Mouse (Mus musculus): ENCODE results near the gene Magt1. TPM values are rescaled to one million over a fixed set of nuclear protein-coding genes. Genes with fewer than 3 reads are reported as not detected.
A peak's percentile ranks its signal among the peaks of the same experiment; 100 is the strongest.
"Not testable (repeated sequence)": the region's sequence is repeated elsewhere in the genome, so short reads cannot be mapped to it uniquely, and the experiment has no call there.

Gene Magt1
- polyA plus RNA-seq, 1 experiment from 2014 or later: 35.4 TPM

- Histone ChIP-seq H3K9me3 (replicated peaks) (no peaks in the 10 kb centered on the region), H3K9ac (0 out of 2 replicates have a peak overlapping the region, but pooled peaks have one; percentile 31), H3K27me3 (replicated peaks) (no peaks in the 10 kb centered on the region), H3K36me3 (peaks cover 36% of the 10 kb centered on the region), H3K4me2 (peak overlapping the region; percentile 56), H3K4me3 (peak overlapping the region; percentile 69; the same call in 1 of the 2 replicates), H3K27ac (no peak overlapping the region), H3K4me1 (peaks cover 10% of the 10 kb centered on the region)
- ATAC-seq: no peak
- WGBS (ENCODE audit: insufficient replicate concordance): 77% methylated on average over 4 of the region's 4 CpGs
Observed at GRCm38 (mm10) chrX:106017516-106017915, 5.8 kb upstream of the Magt1 start.

- Histone ChIP-seq H3K27me3 (replicated peaks) (no peaks in the 10 kb centered on the region), H3K9me3 (replicated peaks) (no peaks in the 10 kb centered on the region), H3K27ac (no peak overlapping the region), H3K36me3 (peaks cover 35% of the 10 kb centered on the region), H3K4me2 (peak overlapping the region; percentile 56), H3K4me3 (peak overlapping the region; percentile 69), H3K4me1 (peaks cover 10% of the 10 kb centered on the region), H3K9ac (peak overlapping the region; percentile 31; the same call in 1 of the 2 replicates)
- no peak for ATAC-seq
- 72% methylated on average over 3 of the region's 3 CpGs for WGBS (ENCODE audit: insufficient replicate concordance)
Observed at GRCm38 (mm10) chrX:106017102-106017501, 5.4 kb upstream of the Magt1 start.

- H3K27me3 ChIP-seq (replicated peaks): no peaks in the 10 kb centered on the region
Observed at GRCm38 (mm10) chrX:106015571-106016322, 4.0 kb upstream of the Magt1 start, which contains the start of gene Cox7b. Gene Cox7b, plus strand, starts transcription at chrX:106015700.

GRCm38 (mm10) chrX:106014741-106015377 lies 3.2 kb upstream of the Magt1 start:
- H3K4me3 ChIP-seq: peak overlapping the region; percentile 69; the same call in 1 of the 2 replicates
- H3K4me2 ChIP-seq: peak overlapping the region; percentile 56
- peak overlapping the region; percentile 85 for H3K27ac ChIP-seq

More at GRCm38 (mm10) chrX:106015571-106016322, 4.0 kb upstream of the Magt1 start, which contains the start of gene Cox7b:
- Histone ChIP-seq H3K27ac (peak within 1 kb of the TSS; percentile 85), H3K4me1 (peaks cover 10% of the 10 kb centered on the region), H3K36me3 (peaks cover 24% of the 10 kb centered on the region), H3K4me3 (peak within 1 kb of the TSS; percentile 69), H3K9me3 (replicated peaks) (no peaks in the 10 kb centered on the region), H3K4me2 (peak within 1 kb of the TSS; percentile 56), H3K9ac (peak within 1 kb of the TSS; percentile 68)
- peak; percentile 29 for ATAC-seq
- 7% methylated on average over 26 of the region's 26 CpGs for WGBS (ENCODE audit: insufficient replicate concordance)

GRCm38 (mm10) chrX:106013217-106013616 lies 1.5 kb upstream of the Magt1 start:
- Histone ChIP-seq H3K27me3 (replicated peaks) (no peaks in the 10 kb centered on the region), H3K4me1 (peaks cover 25% of the 10 kb centered on the region), H3K4me2 (no peak overlapping the region), H3K4me3 (no peak overlapping the region), H3K27ac (no peak overlapping the region), H3K9me3 (replicated peaks) (no peaks in the 10 kb centered on the region), H3K9ac (no peak overlapping the region), H3K36me3 (peaks cover 5% of the 10 kb centered on the region; the same call in 1 of the 2 replicates)
- ATAC-seq: no peak
- WGBS (ENCODE audit: insufficient replicate concordance): 18% methylated on average over 2 of the region's 2 CpGs

More at GRCm38 (mm10) chrX:106014741-106015377, 3.2 kb upstream of the Magt1 start:
- not testable (repeated sequence) for H3K9me3 ChIP-seq (replicated peaks); ATAC-seq; H3K27me3 ChIP-seq (replicated peaks)
- 0 out of 2 replicates have a peak overlapping the region, but pooled peaks have one; percentile 68 for H3K9ac ChIP-seq
- 52% methylated on average over 2 of the region's 2 CpGs for WGBS (ENCODE audit: insufficient replicate concordance)
- H3K36me3 ChIP-seq: peaks cover 16% of the 10 kb centered on the region
- H3K4me1 ChIP-seq: peaks cover 16% of the 10 kb centered on the region

- Histone ChIP-seq H3K9me3 (replicated peaks) (no peaks in the 10 kb centered on the region), H3K4me1 (peaks cover 25% of the 10 kb centered on the region), H3K36me3 (peaks cover 4% of the 10 kb centered on the region; the same call in 1 of the 2 replicates), H3K4me2 (peak overlapping the region; percentile 70), H3K4me3 (peak overlapping the region; percentile 46), H3K27ac (peak overlapping the region; percentile 77), H3K27me3 (replicated peaks) (no peaks in the 10 kb centered on the region), H3K9ac (peak overlapping the region; percentile 60)
- ATAC-seq: no peak
- WGBS (ENCODE audit: insufficient replicate concordance): 43% methylated on average over 3 of the region's 3 CpGs
Observed at GRCm38 (mm10) chrX:106012559-106012958, 853 bp upstream of the Magt1 start.

- H3K27ac ChIP-seq: peak overlapping the region; percentile 90
- H3K4me2 ChIP-seq: peak overlapping the region; percentile 68
Observed at GRCm38 (mm10) chrX:106010762-106011161, 944 bp downstream of the Magt1 start.

GRCm38 (mm10) chrX:106001605-106002004 lies 10.1 kb downstream of the Magt1 start:
- H3K4me3 ChIP-seq: no peak overlapping the region
- H3K4me2 ChIP-seq: no peak overlapping the region
- peaks cover 15% of the 10 kb centered on the region; the same call in 1 of the 2 replicates for H3K36me3 ChIP-seq
- H3K27me3 ChIP-seq (replicated peaks): no peaks in the 10 kb centered on the region
- H3K9ac ChIP-seq: no peak overlapping the region
- H3K9me3 ChIP-seq (replicated peaks): no peaks in the 10 kb centered on the region
- 72% methylated on average over 1 of the region's 1 CpGs for WGBS (ENCODE audit: insufficient replicate concordance)
- H3K27ac ChIP-seq: no peak overlapping the region
- H3K4me1 ChIP-seq: peaks cover 7% of the 10 kb centered on the region; the same call in 1 of the 2 replicates
- ATAC-seq: no peak

More at GRCm38 (mm10) chrX:106010762-106011161, 944 bp downstream of the Magt1 start:
- H3K9me3 ChIP-seq (replicated peaks): no peaks in the 10 kb centered on the region
- H3K27me3 ChIP-seq (replicated peaks): no peaks in the 10 kb centered on the region
- 23% methylated on average over 3 of the region's 3 CpGs for WGBS (ENCODE audit: insufficient replicate concordance)
- ATAC-seq: no peak
- peak overlapping the region; percentile 68 for H3K4me3 ChIP-seq
- H3K36me3 ChIP-seq: 0 out of 2 replicates have a peak, but pooled peaks cover 2% of the 10 kb centered on the region
- H3K4me1 ChIP-seq: peaks cover 26% of the 10 kb centered on the region
- H3K9ac ChIP-seq: peak overlapping the region; percentile 72

GRCm38 (mm10) chrX:105957091-105957490 lies 54.6 kb downstream of the Magt1 start:
- H3K4me3 ChIP-seq; H3K36me3 ChIP-seq; H3K9ac ChIP-seq; ATAC-seq; H3K27ac ChIP-seq; H3K9me3 ChIP-seq (replicated peaks); H3K4me1 ChIP-seq; H3K4me2 ChIP-seq; H3K27me3 ChIP-seq (replicated peaks): not testable (repeated sequence)
- WGBS (ENCODE audit: insufficient replicate concordance): 58% methylated on average over 14 of the region's 14 CpGs

GRCm38 (mm10) chrX:105953999-105954398 lies 57.7 kb downstream of the Magt1 start:
- H3K27me3 ChIP-seq (replicated peaks): no peaks in the 10 kb centered on the region; the same call in 1 of the 2 replicates
- no peak for ATAC-seq
- H3K4me1 ChIP-seq: no peaks in the 10 kb centered on the region
- no peak overlapping the region for H3K4me2 ChIP-seq
- H3K27ac ChIP-seq: no peak overlapping the region
- WGBS (ENCODE audit: insufficient replicate concordance): 69% methylated on average over 2 of the region's 2 CpGs
- no peaks in the 10 kb centered on the region for H3K36me3 ChIP-seq
- no peak overlapping the region for H3K9ac ChIP-seq
- H3K4me3 ChIP-seq: no peak overlapping the region
- H3K9me3 ChIP-seq (replicated peaks): no peaks in the 10 kb centered on the region

GRCm38 (mm10) chrX:105946357-105946756 lies 65.3 kb downstream of the Magt1 start:
- ATAC-seq: no peak
- Histone ChIP-seq H3K4me1 (no peaks in the 10 kb centered on the region), H3K9ac (no peak overlapping the region), H3K27me3 (replicated peaks) (no peaks in the 10 kb centered on the region), H3K4me2 (no peak overlapping the region), H3K9me3 (replicated peaks) (no peaks in the 10 kb centered on the region), H3K4me3 (no peak overlapping the region), H3K27ac (no peak overlapping the region), H3K36me3 (no peaks in the 10 kb centered on the region)
- WGBS (ENCODE audit: insufficient replicate concordance): 38% methylated on average over 1 of the region's 1 CpGs

- Histone ChIP-seq H3K27ac (no peak overlapping the region), H3K36me3 (no peaks in the 10 kb centered on the region), H3K4me2 (no peak overlapping the region), H3K9me3 (replicated peaks) (no peaks in the 10 kb centered on the region), H3K4me3 (no peak overlapping the region), H3K4me1 (no peaks in the 10 kb centered on the region), H3K9ac (no peak overlapping the region), H3K27me3 (replicated peaks) (no peaks in the 10 kb centered on the region)
- 75% methylated on average over 6 of the region's 7 CpGs for WGBS (ENCODE audit: insufficient replicate concordance)
- ATAC-seq: no peak
Observed at GRCm38 (mm10) chrX:105939245-105939644, 72.5 kb downstream of the Magt1 start.

Measured in liver, embryonic 12.5 days (tissue).